Mouse (Mus musculus) limb, embryonic 12.5 days (tissue): ENCODE data around the gene Nars2. TPM values are rescaled to one million over a fixed set of nuclear protein-coding genes. Genes with fewer than 3 reads are reported as not detected.
A peak's percentile ranks its signal among the peaks of the same experiment; 100 is the strongest.

Experiments used
- ATAC-seq: fragments of 200-750 bp; cut with Nextera tagmentation; 2 replicates; pipeline ENCODE4 v1.8.0; 2017; ENCODE audit warnings: low read depth, moderate TSS enrichment; ENCODE audit not compliant: insufficient number of reproducible peaks, insufficient read depth, low FRiP score, low TSS enrichment
- H3K27ac ChIP-seq: fragments of 300-500 bp; sonication (generic); 2 replicates; pipeline ENCODE4 v1.5.1; 2016; ENCODE audit warnings: mild to moderate bottlenecking, moderate library complexity
- H3K27me3 ChIP-seq: fragments of 300-500 bp; sonication (generic); 2 replicates; pipeline ENCODE4 v1.6.1; 2016; ENCODE audit warnings: mild to moderate bottlenecking, moderate library complexity
- H3K36me3 ChIP-seq: fragments of 300-500 bp; sonication (generic); 2 replicates; pipeline ENCODE4 v1.6.1; 2016; ENCODE audit warnings: mild to moderate bottlenecking, moderate library complexity
- H3K4me1 ChIP-seq: fragments of 300-500 bp; sonication (generic); replicated peaks from 2 replicates; pipeline ENCODE4 v1.6.1; 2016
- H3K4me2 ChIP-seq: fragments of 300-500 bp; sonication (generic); 2 replicates; pipeline ENCODE4 v1.6.1; 2016; ENCODE audit warnings: mild to moderate bottlenecking, moderate library complexity
- H3K4me3 ChIP-seq: fragments of 300-500 bp; sonication (generic); replicated peaks from 2 replicates; pipeline ENCODE4 v1.5.1; 2016; ENCODE audit warnings: mild to moderate bottlenecking
- H3K9ac ChIP-seq: fragments of 300-500 bp; sonication (generic); replicated peaks from 2 replicates; pipeline ENCODE4 v1.6.1; 2016; ENCODE audit warnings: mild to moderate bottlenecking, moderate library complexity
- H3K9me3 ChIP-seq: fragments of 300-500 bp; sonication (generic); 2 replicates; pipeline ENCODE4 v1.6.1; 2016; ENCODE audit warnings: mild to moderate bottlenecking, moderate library complexity
- WGBS: fragments of 180-500 bp; shearing (Covaris S2); methylation state at CpG from one replicate; pipeline ENCODE4 v1.1.7; 2016; 5-methylcytosine and 5-hydroxymethylcytosine counted together
- polyA plus RNA-seq: library from polyadenylated mRNA; unstranded; fragments of >200 nt; fragmentation: Nextera tagmentation; extraction: Ambion mirVana; gene quantifications from 2 replicates; pipeline ENCODE4 v1.2.1, GENCODE M21; 2016

Gene Nars2
- polyA plus RNA-seq, 1 experiment from 2014 or later: 24.1 TPM

DNA sequence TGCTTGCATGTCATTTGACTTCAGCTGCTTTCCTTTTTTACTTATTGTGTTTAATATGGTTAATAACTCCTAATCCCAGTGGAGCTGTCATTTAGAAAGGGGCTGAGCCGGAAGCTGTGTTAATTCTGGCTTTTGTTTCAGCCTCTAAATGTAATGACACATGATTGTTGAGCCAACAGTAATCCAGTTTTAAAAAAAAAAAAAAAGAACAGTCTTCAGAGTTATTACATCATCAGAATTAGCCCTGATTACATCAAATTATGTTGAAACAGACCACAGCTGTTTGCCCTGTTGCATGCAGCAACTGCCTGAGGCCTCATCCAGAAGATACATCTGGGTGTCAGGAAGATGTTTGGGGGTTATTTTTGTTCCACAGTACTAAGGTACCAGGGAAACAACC, 123.7 kb downstream of the Nars2 start:
- 66% methylated on average over 1 of the region's 1 CpGs for WGBS
- Histone ChIP-seq H3K27me3 (peaks cover 3% of the 10 kb centered on the region; the same call in 1 of the 2 replicates), H3K4me3 (no peak overlapping the region), H3K9me3 (no peaks in the 10 kb centered on the region), H3K9ac (no peak overlapping the region), H3K36me3 (no peaks in the 10 kb centered on the region), H3K4me1 (peaks cover 8% of the 10 kb centered on the region), H3K4me2 (no peak overlapping the region), H3K27ac (no peak overlapping the region)
- no peak for ATAC-seq

DNA sequence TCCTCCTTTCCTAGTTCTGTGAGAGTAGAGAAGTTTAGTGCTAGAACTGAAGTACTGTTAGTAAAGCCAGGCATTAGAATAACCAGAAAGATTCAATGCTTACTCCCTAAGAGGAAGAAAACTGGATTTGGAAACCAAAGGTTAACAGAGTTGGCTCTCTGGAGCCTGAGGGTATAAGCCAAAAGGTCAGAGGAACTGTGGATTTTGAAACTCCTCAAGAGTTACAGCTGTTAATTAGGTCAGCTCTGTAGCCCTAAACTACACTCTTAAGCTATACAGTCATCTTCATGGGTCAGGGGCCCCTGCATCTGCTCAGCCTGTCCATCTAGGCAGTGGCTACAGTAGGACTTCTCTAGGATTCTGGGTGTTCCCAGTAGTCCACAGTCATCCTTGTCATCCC, 125.7 kb downstream of the Nars2 start:
- ATAC-seq: no peak
- H3K9me3 ChIP-seq: no peaks in the 10 kb centered on the region
- H3K27ac ChIP-seq: no peak overlapping the region
- H3K9ac ChIP-seq: no peak overlapping the region
- peaks cover 3% of the 10 kb centered on the region; the same call in 1 of the 2 replicates for H3K27me3 ChIP-seq
- H3K4me1 ChIP-seq: peaks cover 8% of the 10 kb centered on the region
- no peak overlapping the region for H3K4me2 ChIP-seq
- no peak overlapping the region for H3K4me3 ChIP-seq
- no peaks in the 10 kb centered on the region for H3K36me3 ChIP-seq

DNA sequence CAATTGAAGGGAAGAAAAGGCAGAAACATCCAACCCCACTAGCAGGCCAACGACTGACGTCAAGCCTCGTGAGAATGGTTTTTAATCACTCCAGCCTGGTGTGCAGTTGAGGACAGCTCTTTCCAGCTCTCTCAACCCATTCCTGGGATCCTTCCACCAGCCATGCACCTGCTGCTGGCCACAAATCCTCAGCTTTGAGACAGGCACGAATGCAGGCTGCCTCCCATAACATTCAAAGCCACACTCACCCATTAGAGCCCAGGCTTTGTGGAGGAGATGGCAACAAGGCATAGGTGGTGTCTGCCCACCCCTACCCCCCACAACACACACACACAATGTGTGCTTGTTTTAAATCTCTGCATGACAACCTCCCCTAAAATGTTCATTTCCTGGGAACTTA, 127.4 kb downstream of the Nars2 start:
- 37% methylated on average over 4 of the region's 4 CpGs for whole genome bisulfite sequencing
- H3K9ac ChIP-seq: no peak overlapping the region
- no peak overlapping the region for H3K27ac ChIP-seq

DNA sequence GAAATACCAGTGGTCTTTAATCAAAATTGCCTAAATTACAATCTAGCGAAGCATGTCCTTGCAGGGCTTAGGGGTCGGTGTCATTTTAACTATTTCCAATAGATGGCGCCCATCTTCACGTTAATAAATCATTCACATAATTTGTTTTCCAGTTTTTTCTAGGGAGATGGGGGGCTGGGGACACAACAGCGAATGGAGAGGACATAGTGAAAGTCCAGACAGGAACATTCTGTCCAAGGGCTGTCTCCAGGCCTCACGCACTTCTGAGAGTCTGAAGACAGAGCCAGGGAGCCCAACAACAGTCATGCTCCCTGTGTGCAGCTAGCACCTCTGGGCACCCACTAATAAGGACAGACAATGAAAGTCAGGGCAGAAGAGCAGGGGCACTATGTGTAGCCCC, 127.8 kb downstream of the Nars2 start:
- 20% methylated on average over 6 of the region's 6 CpGs for WGBS
- H3K9me3 ChIP-seq: no peaks in the 10 kb centered on the region
- peaks cover 3% of the 10 kb centered on the region; the same call in 1 of the 2 replicates for H3K27me3 ChIP-seq
- ATAC-seq: no peak
- H3K36me3 ChIP-seq: no peaks in the 10 kb centered on the region
- H3K4me1 ChIP-seq: peaks cover 17% of the 10 kb centered on the region
- H3K27ac ChIP-seq: no peak overlapping the region
- no peak overlapping the region for H3K9ac ChIP-seq
- H3K4me3 ChIP-seq: no peak overlapping the region
- no peak overlapping the region for H3K4me2 ChIP-seq

More for the DNA sequence above, 127.4 kb downstream of the Nars2 start:
- Histone ChIP-seq H3K36me3 (no peaks in the 10 kb centered on the region), H3K9me3 (no peaks in the 10 kb centered on the region), H3K4me1 (peaks cover 17% of the 10 kb centered on the region), H3K4me3 (no peak overlapping the region), H3K27me3 (peaks cover 3% of the 10 kb centered on the region; the same call in 1 of the 2 replicates), H3K4me2 (no peak overlapping the region)
- no peak for ATAC-seq

DNA sequence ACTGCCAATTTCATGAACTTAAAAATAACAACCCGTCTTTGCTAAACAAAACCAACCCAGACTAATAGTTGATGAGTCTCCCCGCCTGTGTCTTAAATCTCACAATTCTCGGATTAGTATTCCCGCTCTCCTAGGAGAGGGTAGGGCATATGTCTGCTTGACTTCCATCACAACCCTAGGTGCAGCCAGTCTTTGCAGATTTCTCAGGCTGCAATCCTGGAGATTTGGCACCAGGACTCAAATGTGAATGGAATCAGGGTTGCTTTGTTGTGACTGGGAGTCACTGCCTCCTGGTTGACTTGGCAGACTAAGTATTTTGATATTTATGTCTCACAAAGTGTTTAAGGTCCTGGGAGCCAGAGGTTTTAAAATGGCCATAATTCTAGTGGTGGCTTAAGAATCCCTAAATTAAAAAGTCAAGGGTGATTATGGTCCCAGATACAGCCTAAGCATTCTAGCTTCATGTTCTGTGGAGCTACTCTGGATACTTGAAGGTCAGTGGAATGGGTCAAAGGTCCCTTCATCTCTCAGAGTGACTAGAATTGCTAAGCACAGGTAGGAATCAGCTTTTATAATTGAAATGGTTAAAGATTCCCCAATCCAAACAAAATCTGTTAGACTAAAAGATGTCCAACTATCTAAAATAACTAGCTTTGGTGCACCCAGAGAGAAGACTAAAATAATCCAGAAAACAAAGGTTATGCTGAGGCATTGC, 128.5 kb downstream of the Nars2 start:
- WGBS: 62% methylated on average over 4 of the region's 4 CpGs
- H3K4me1 ChIP-seq: peaks cover 17% of the 10 kb centered on the region
- H3K4me2 ChIP-seq: no peak overlapping the region
- ATAC-seq: no peak
- no peak overlapping the region for H3K27ac ChIP-seq
- no peaks in the 10 kb centered on the region for H3K9me3 ChIP-seq
- no peaks in the 10 kb centered on the region for H3K36me3 ChIP-seq
- no peak overlapping the region for H3K9ac ChIP-seq
- peaks cover 3% of the 10 kb centered on the region; the same call in 1 of the 2 replicates for H3K27me3 ChIP-seq
- no peak overlapping the region for H3K4me3 ChIP-seq

DNA sequence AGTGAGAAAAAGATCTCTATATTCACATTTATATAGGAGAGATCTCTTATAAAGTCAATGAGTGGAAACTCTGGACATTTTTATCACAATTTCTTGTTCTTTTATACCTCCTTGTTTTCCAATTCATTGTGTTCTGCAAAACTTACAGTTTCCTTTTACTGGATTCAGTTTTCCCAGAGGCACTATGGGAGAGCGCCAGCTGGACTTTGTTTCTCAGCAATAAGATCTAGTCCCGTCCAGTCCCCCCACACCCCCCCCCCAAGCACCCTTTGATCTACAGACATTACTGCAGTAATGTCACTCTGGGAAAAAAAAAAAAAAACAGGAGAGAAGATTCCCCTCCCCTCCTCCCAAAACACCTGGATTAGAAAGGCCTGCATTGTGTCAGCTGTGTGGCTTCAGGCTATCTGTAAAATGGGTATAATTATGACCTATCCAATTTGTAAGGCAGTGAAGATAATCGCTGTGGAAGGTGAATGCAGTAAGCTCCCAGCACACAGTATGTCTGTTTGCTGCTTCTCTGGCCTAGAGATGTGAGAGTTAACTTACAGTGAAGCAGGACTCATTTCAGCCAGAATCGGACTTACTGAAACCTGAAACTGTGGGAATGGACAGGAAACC, 129.4 kb downstream of the Nars2 start:
- H3K9me3 ChIP-seq: no peaks in the 10 kb centered on the region
- H3K36me3 ChIP-seq: no peaks in the 10 kb centered on the region
- H3K27ac ChIP-seq: peak overlapping the region; percentile 80
- peaks cover 17% of the 10 kb centered on the region for H3K4me1 ChIP-seq
- 25% methylated on average over 4 of the region's 4 CpGs for WGBS
- peak overlapping the region; percentile 91 for H3K4me3 ChIP-seq
- peak overlapping the region; percentile 88 for H3K4me2 ChIP-seq
- H3K27me3 ChIP-seq: peaks cover 3% of the 10 kb centered on the region; the same call in 1 of the 2 replicates
- ATAC-seq: 0 out of 2 replicates have a peak, but pooled peaks have one; percentile 9
- peak overlapping the region; percentile 86; the same call in 1 of the 2 replicates for H3K9ac ChIP-seq

DNA sequence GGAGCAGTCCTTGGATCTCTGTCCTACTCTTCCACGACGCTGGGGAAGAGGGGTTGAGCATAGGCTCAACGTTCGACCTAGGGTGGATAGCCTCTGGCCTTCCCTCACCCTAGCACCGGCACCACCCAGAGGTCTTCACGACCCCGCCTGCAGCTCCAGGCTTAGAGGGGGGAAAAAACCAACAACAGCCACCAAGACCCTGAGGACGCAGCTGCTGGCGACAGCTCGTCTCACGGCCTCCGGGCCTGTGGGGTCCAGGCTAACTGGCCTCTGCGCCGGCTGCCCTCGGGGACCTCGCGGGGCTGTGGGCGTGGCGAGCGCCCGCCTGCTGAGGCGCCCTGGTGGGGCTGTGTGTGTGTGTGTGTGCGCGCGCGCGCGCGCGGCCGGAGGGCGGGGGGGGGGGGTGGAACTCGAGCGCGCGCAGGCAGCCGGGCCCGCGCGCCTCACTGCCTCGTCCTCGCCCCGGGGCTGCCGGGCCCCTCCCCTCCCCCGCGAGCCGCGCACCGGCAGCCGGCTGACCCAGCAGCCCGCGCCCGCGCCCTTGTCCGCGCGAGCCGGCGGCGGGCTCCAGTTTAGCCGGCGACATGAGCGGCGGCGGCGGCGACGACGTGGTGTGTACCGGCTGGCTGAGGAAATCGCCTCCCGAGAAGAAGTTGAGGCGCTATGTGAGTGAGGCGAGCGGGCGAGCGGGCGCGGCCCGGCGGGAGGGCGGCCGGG, 130.1 kb downstream of the Nars2 start, which contains the start of gene Gab2:
Gene Gab2, plus strand, starts transcription at position 345 of the 717 bp plus-strand sequence.
- Histone ChIP-seq H3K4me3 (peak within 1 kb of the TSS; percentile 91), H3K9ac (peak within 1 kb of the TSS; percentile 86), H3K4me2 (peak within 1 kb of the TSS; percentile 88), H3K9me3 (no peaks in the 10 kb centered on the region), H3K4me1 (peaks cover 17% of the 10 kb centered on the region), H3K36me3 (no peaks in the 10 kb centered on the region), H3K27ac (peak within 1 kb of the TSS; percentile 80), H3K27me3 (peaks cover 3% of the 10 kb centered on the region; the same call in 1 of the 2 replicates)
- WGBS: under 1% methylated on average over 62 of the region's 83 CpGs
- ATAC-seq: peak; percentile 82

DNA sequence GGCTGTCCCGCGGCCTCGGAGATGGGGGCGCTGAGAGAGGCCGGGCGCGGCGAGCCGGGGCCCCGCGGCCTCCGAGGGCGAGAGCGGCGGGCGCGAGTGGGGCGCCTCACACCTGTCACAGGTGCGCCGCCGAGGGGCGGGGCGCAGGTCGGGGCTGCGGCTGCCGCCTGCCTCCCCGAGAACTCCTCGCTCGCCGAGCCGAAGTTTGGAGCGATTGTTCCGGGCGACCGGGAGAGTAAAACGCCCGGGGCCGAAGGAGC, 130.6 kb downstream of the Nars2 start:
- ATAC-seq: peak; percentile 7; the same call in 1 of the 2 replicates
- WGBS: 0% methylated on average over 38 of the region's 38 CpGs

DNA sequence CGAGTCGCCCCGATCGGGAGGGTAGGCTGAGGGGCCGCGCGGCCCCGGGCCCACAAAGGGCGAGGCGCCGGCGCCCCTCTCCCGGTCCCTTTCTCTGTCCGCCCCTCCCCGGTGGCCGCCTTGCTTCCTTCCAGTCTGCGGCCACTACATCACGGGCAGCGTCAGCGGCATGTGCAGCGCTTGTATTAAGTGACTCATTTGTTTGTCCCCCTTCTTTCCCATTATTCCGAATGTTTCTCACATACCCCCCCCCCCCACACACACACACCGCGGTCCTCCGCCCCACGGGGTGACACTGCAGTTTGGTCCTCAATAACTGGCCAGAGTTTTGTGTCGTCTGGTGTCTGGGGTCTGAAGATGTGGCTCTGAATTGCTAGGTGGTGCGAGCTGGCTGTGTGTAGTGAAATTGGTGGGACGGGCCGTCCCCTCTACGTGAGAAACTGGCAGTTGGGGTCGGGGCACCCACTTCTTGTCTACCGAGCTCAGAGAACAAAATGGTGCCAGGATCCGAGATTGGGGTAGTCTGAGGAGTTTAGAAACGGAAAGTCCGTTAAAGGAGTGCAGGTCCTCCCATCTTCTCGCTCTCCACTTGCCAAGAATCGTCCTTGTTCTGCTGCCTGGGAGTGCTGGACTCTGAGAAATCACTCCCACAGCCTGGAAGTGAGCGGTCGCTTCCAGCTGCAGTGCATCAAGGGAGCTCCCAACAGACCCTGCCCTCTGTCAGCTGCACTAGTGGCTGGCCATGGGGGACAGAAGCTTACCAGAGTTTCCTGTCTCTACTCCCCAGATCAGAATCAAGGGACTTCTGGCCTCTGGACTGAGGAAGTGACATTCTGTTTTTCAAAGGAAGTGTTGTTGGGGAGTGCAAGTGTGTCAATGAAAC, 131.2 kb downstream of the Nars2 start:
- Histone ChIP-seq H3K36me3 (no peaks in the 10 kb centered on the region), H3K4me3 (peak overlapping the region; percentile 91), H3K9ac (peak overlapping the region; percentile 86), H3K27ac (peak overlapping the region; percentile 80), H3K9me3 (no peaks in the 10 kb centered on the region), H3K4me1 (peaks cover 17% of the 10 kb centered on the region), H3K4me2 (peak overlapping the region; percentile 88), H3K27me3 (peaks cover 3% of the 10 kb centered on the region; the same call in 1 of the 2 replicates)
- WGBS: under 1% methylated on average over 26 of the region's 40 CpGs
- ATAC-seq: peak; percentile 38; the same call in 1 of the 2 replicates

More for the DNA sequence above, 130.6 kb downstream of the Nars2 start:
- Histone ChIP-seq H3K9ac (peak overlapping the region; percentile 86), H3K27me3 (peaks cover 3% of the 10 kb centered on the region; the same call in 1 of the 2 replicates), H3K36me3 (no peaks in the 10 kb centered on the region), H3K4me3 (peak overlapping the region; percentile 91), H3K27ac (peak overlapping the region; percentile 80), H3K4me1 (peaks cover 17% of the 10 kb centered on the region), H3K4me2 (peak overlapping the region; percentile 88), H3K9me3 (no peaks in the 10 kb centered on the region)

DNA sequence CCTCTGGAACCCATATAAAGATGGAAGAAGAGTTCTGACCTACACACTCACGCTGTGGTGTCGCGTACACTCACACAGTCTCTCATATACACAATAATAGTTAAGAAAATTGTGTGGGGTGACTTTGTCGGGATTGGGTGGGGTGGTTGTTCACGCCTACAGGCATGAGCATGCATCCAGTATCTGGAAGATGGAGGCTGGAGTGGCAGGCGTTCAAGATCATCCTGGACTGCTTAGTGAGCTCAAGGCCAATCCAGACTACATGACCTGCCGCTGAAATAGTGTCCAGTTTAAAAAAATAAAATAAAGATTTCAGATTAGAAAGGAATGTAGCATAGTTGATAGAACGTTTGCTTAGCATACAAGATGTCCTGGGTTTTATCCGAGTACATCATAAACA, 132.3 kb downstream of the Nars2 start:
- no peak overlapping the region for H3K4me3 ChIP-seq
- H3K36me3 ChIP-seq: no peaks in the 10 kb centered on the region
- peaks cover 16% of the 10 kb centered on the region for H3K4me1 ChIP-seq
- peaks cover 1% of the 10 kb centered on the region; the same call in 1 of the 2 replicates for H3K27me3 ChIP-seq
- no peak for ATAC-seq
- H3K27ac ChIP-seq: no peak overlapping the region
- no peak overlapping the region for H3K9ac ChIP-seq
- 82% methylated on average over 9 of the region's 9 CpGs for WGBS
- H3K4me2 ChIP-seq: no peak overlapping the region
- no peaks in the 10 kb centered on the region for H3K9me3 ChIP-seq
